Mouse (Mus musculus) embryonic stem cell, embryonic (primary cell): ENCODE results near the gene 4930415O20Rik.

ENCODE experiments used
- CTCF ChIA-PET, 4 experiments: fragments of 300-600 bp in 2 of 4; fragments of 350-600 bp in 2 of 4; sonication (Branson Sonifier 250); formaldehyde crosslinking; loops; one replicate each; lab custom pipeline; 2022; ENCODE audit warnings: inconsistent platforms in 2 of 4; lab: Charles Lee
- POLR2A ChIA-PET, 4 experiments: fragments of 300-600 bp in 2 of 4; fragments of 350-600 bp in 2 of 4; sonication (Branson Sonifier 250); formaldehyde crosslinking; loops; one replicate each; lab custom pipeline; 2022; ENCODE audit warnings: antibody characterized with exemption in 4 of 4, inconsistent platforms in 1 of 4; lab: Charles Lee

The 4930415O20Rik gene

GRCm38 (mm10) chr15:98587751-98588150 lies 16.9 kb downstream of the 4930415O20Rik start:
- ChIA-PET POLR2A (no interaction called here), CTCF (interaction anchor here in 2 of 4 experiments (0.6 kb wide), 2 partner anchors 163 to 212 kb away, joined by 4 read pairs; no protein-coding TSS in a partner anchor)

GRCm38 (mm10) chr15:98589640-98590336 lies 19.0 kb downstream of the 4930415O20Rik start:
- POLR2A ChIA-PET, result interaction anchor here in 2 of 4 experiments (0.5 to 2.1 kb wide), 4 partner anchors 10 to 91 kb away, joined by 3 to 6 read pairs (median 4); no protein-coding TSS in a partner anchor
- CTCF ChIA-PET, result no interaction called here

GRCm38 (mm10) chr15:98591396-98591795 lies 20.6 kb downstream of the 4930415O20Rik start:
- ChIA-PET POLR2A (interaction anchor here in 2 of 4 experiments (1.2 to 1.4 kb wide), 2 partner anchors 23 to 26 kb away, joined by 3 read pairs; no protein-coding TSS in a partner anchor), CTCF (interaction anchor here in 1 of 4 experiments (1.1 to 1.7 kb wide), 5 partner anchors 8 to 40 kb away, joined by 3 to 8 read pairs (median 4); no protein-coding TSS in a partner anchor)

- ChIA-PET CTCF (interaction anchor here in 3 of 4 experiments (0.6 to 3.4 kb wide), 10 partner anchors 9 to 481 kb away, joined by 3 to 13 read pairs (median 4); partner anchors contain the start of gene Cacnb3 (in 1 of the 3)), POLR2A (interaction anchor here (0.5 to 3.4 kb wide), 15 partner anchors 9 to 952 kb away, joined by 3 to 20 read pairs (median 3); partner anchors contain the start of gene Tuba1c (in 1 of the 4))
These were observed 23.4 kb downstream of the 4930415O20Rik start for GRCm38 (mm10) chr15:98594193-98594592.

- ChIA-PET POLR2A (interaction anchor here in 3 of 4 experiments (0.5 to 3.4 kb wide), 13 partner anchors 9 to 435 kb away, joined by 3 to 20 read pairs (median 5); partner anchors contain the start of genes Adcy6 (in 1 of the 3) and Tuba1c (in 1 of the 3)), CTCF (interaction anchor here in 3 of 4 experiments (0.6 to 3.4 kb wide), 6 partner anchors 9 to 688 kb away, joined by 3 to 13 read pairs (median 6); partner anchors contain the start of gene Cacnb3 (in 1 of the 3))
These were observed 24.2 kb downstream of the 4930415O20Rik start for GRCm38 (mm10) chr15:98595049-98595448.

GRCm38 (mm10) chr15:98596609-98597008 lies 25.8 kb downstream of the 4930415O20Rik start:
- ChIA-PET POLR2A (interaction anchor here in 2 of 4 experiments (1.1 to 3.4 kb wide), 5 partner anchors 9 to 28 kb away, joined by 4 to 20 read pairs (median 9); partner anchors contain the start of gene Adcy6 (in 1 of the 2)), CTCF (interaction anchor here in 2 of 4 experiments (1.5 to 3.4 kb wide), 3 partner anchors 16 to 35 kb away, joined by 3 to 13 read pairs (median 8); partner anchors contain the start of gene Cacnb3 (in 1 of the 2))

GRCm38 (mm10) chr15:98600036-98600709 lies 29.4 kb downstream of the 4930415O20Rik start:
- POLR2A ChIA-PET, result interaction anchor here in 3 of 4 experiments (0.6 to 1.8 kb wide), 19 partner anchors 11 to 737 kb away, joined by 3 to 8 read pairs (median 3); partner anchors contain the start of genes 4930415O20Rik (in 1 of the 3), Ccnt1 (in 1 of the 3) and Rnd1 (in 1 of the 3)

GRCm38 (mm10) chr15:98601832-98602190 lies 31.0 kb downstream of the 4930415O20Rik start:
- POLR2A ChIA-PET, result interaction anchor here (0.8 to 1.8 kb wide), 10 partner anchors 9 to 31 kb away, joined by 3 to 6 read pairs (median 4); partner anchors contain the start of gene Adcy6 (in 1 of the 4)
- CTCF ChIA-PET, result interaction anchor here (0.6 to 3.3 kb wide), 10 partner anchors 10 to 184 kb away, joined by 3 to 21 read pairs (median 4); partner anchors contain the start of gene Cacnb3 (in 1 of the 4)

More at GRCm38 (mm10) chr15:98600036-98600709, 29.4 kb downstream of the 4930415O20Rik start:
- CTCF ChIA-PET, result interaction anchor here (0.6 to 1.5 kb wide), 13 partner anchors 8 to 753 kb away, joined by 3 to 8 read pairs (median 4); no protein-coding TSS in a partner anchor

- ChIA-PET POLR2A (interaction anchor here in 3 of 4 experiments (0.8 to 1.8 kb wide), 9 partner anchors 8 to 30 kb away, joined by 3 to 6 read pairs (median 4); partner anchors contain the start of gene Adcy6 (in 1 of the 3)), CTCF (interaction anchor here in 3 of 4 experiments (0.6 to 3.3 kb wide), 10 partner anchors 8 to 185 kb away, joined by 3 to 21 read pairs (median 4); partner anchors contain the start of gene Cacnb3 (in 1 of the 3))
These were observed 31.5 kb downstream of the 4930415O20Rik start for GRCm38 (mm10) chr15:98602191-98602881.

- ChIA-PET POLR2A (interaction anchor here (1.0 to 4.8 kb wide), 13 partner anchors 8 to 74 kb away, joined by 3 to 20 read pairs (median 5); partner anchors contain the start of genes Rnd1 (in 2 of the 4), 4930415O20Rik (in 1 of the 4) and Ccnt1 (in 1 of the 4)), CTCF (interaction anchor here (0.6 to 3.3 kb wide), 21 partner anchors 8 to 229 kb away, joined by 3 to 21 read pairs (median 3); partner anchors contain the start of gene Cacnb3 (in 1 of the 4))
These were observed 32.2 kb downstream of the 4930415O20Rik start for GRCm38 (mm10) chr15:98602921-98603458.

GRCm38 (mm10) chr15:98604041-98604575 lies 33.3 kb downstream of the 4930415O20Rik start:
- ChIA-PET POLR2A (interaction anchor here in 3 of 4 experiments (0.6 to 4.8 kb wide), 21 partner anchors 9 to 76 kb away, joined by 3 to 20 read pairs (median 5); partner anchors contain the start of genes Rnd1 (in 2 of the 3), 4930415O20Rik (in 1 of the 3), Ccnt1 (in 1 of the 3) and Ddx23 (in 1 of the 3)), CTCF (interaction anchor here (0.5 to 3.3 kb wide), 29 partner anchors 9 to 422 kb away, joined by 3 to 21 read pairs (median 3); partner anchors contain the start of gene Cacnb3 (in 1 of the 4))

- POLR2A ChIA-PET, result interaction anchor here in 3 of 4 experiments (0.6 to 4.8 kb wide), 5 partner anchors 9 to 23 kb away, joined by 3 to 20 read pairs (median 5); no protein-coding TSS in a partner anchor
- CTCF ChIA-PET, result interaction anchor here in 3 of 4 experiments (0.6 to 1.5 kb wide), 6 partner anchors 11 to 534 kb away, joined by 3 to 4 read pairs (median 3); no protein-coding TSS in a partner anchor
These were observed 35.3 kb downstream of the 4930415O20Rik start for GRCm38 (mm10) chr15:98606051-98606536.

- CTCF ChIA-PET, result interaction anchor here in 2 of 4 experiments (1.1 to 1.4 kb wide), 3 partner anchors 11 to 132 kb away, joined by 3 to 4 read pairs (median 3); no protein-coding TSS in a partner anchor
- POLR2A ChIA-PET, result interaction anchor here in 2 of 4 experiments (1.0 to 4.8 kb wide), 4 partner anchors 8 to 22 kb away, joined by 3 to 20 read pairs (median 5); no protein-coding TSS in a partner anchor
These were observed 35.9 kb downstream of the 4930415O20Rik start for GRCm38 (mm10) chr15:98606739-98607138.

- CTCF ChIA-PET, result no interaction called here
- POLR2A ChIA-PET, result interaction anchor here in 2 of 4 experiments (1.0 to 4.8 kb wide), 3 partner anchors 10 to 21 kb away, joined by 3 to 20 read pairs (median 4); no protein-coding TSS in a partner anchor
These were observed 36.8 kb downstream of the 4930415O20Rik start for GRCm38 (mm10) chr15:98607557-98607956.
